Mouse (Mus musculus): ENCODE results near the gene Id4. TPM values are rescaled to one million over a fixed set of nuclear protein-coding genes. Genes with fewer than 3 reads are reported as not detected.
A peak's percentile ranks its signal among the peaks of the same experiment; 100 is the strongest.

Gene Id4
- polyA plus RNA-seq (2012; rRNA removed): 2.2 and 2.4 TPM in 2 replicates

DNA sequence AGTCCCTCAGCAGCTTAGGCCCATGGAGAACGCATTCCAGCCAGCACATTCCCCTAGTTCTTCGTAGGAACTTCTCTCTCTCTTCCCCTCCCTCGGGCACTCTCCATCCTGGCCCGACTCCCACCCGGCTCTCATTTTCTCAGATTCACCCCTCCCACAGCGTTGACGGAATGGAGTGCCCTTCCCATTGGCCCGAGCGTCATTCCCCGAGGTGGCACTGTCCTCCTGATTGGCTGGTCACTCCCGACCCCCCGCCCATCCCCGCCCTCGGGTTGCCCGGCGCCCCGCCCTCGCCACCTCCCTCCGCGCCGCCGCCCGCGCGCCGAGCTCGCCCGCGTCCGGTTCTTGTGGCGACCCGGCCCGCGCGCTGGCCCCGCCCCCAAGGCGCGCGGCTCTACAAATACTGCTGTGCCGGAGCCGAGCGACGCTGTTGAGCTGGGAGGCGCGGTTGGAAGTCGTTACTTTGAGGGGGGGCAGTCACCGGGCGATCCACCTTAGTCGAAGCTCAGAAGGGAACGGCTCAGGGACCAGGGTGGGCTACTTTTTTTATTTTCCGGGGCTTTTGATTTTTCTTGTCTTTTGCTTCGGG lies at the start of gene Id4:
Gene Id4, plus strand, starts transcription at position 539 of the 589 bp plus-strand sequence.
- no peaks in the 10 kb centered on the region for H3K36me3 ChIP-seq (ENCODE audit: control insufficient read depth, insufficient read depth, low read length)
- peaks cover 9% of the 10 kb centered on the region; the same call in 1 of the 2 replicates for H3K27me3 ChIP-seq (ENCODE audit: control insufficient read depth, insufficient read depth, low read length)
- no peaks in the 10 kb centered on the region for H3K4me1 ChIP-seq (replicated peaks; ENCODE audit: control insufficient read depth, insufficient read depth, low read length)
- peak within 1 kb of the TSS; percentile 30 for H3K4me3 ChIP-seq (ENCODE audit: control insufficient read depth, insufficient read depth, low read length)
- no peak for TF ChIP-seq POLR2A (IDR thresholded peaks at IDR 0.05; ENCODE audit: control insufficient read depth, extremely low read depth, insufficient read depth, low read length, poor library complexity)
- TF ChIP-seq CTCF (IDR thresholded peaks at IDR 0.05; ENCODE audit: borderline replicate concordance, control insufficient read depth, extremely low read depth, insufficient read depth, low read length, poor library complexity): no peak
- H3K27ac ChIP-seq (ENCODE audit: control insufficient read depth, insufficient read depth, low read length): no peak within 1 kb of the TSS
- DNase-seq: no peak
- 4% methylated on average over 52 of the region's 52 CpGs for WGBS

DNA sequence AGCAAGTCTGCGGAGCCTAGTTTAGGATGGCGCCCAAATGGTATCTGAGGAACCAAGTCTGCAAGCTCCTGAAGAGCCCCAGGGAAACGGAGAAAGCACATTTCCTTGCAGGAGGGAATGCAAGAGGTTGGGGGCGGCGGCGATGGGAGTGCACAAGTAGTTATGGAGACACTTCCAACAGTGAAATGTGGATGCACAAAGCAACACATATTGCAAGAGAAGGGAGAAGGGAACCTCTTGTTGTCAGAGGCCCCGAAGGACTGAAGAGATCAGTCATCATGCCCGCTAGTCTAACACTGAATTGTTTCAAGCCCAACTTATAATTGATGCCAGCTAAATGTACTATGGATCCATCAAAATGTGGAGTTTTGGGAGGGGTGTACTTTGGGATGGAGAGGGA lies 33.9 kb upstream of the Id4 start:
- no peak for DNase-seq
- WGBS: 51% methylated on average over 8 of the region's 8 CpGs
- Histone ChIP-seq H3K4me1 (replicated peaks; ENCODE audit: control insufficient read depth, insufficient read depth, low read length) (0 out of 2 replicates have a peak, but pooled peaks cover 3% of the 10 kb centered on the region), H3K36me3 (ENCODE audit: control insufficient read depth, insufficient read depth, low read length) (no peaks in the 10 kb centered on the region), H3K4me3 (ENCODE audit: control insufficient read depth, insufficient read depth, low read length) (no peak overlapping the region), H3K27me3 (ENCODE audit: control insufficient read depth, insufficient read depth, low read length) (no peaks in the 10 kb centered on the region), H3K27ac (ENCODE audit: control insufficient read depth, insufficient read depth, low read length) (no peak overlapping the region)
- TF ChIP-seq POLR2A (IDR thresholded peaks at IDR 0.05; ENCODE audit: control insufficient read depth, extremely low read depth, insufficient read depth, low read length, poor library complexity) (no peak), CTCF (IDR thresholded peaks at IDR 0.05; ENCODE audit: borderline replicate concordance, control insufficient read depth, extremely low read depth, insufficient read depth, low read length, poor library complexity) (no peak)

GRCm38 (mm10) chr13:48227712-48228111 lies 33.3 kb upstream of the Id4 start:
- no peak overlapping the region for H3K27ac ChIP-seq (ENCODE audit: control insufficient read depth, insufficient read depth, low read length)
- no peaks in the 10 kb centered on the region for H3K36me3 ChIP-seq (ENCODE audit: control insufficient read depth, insufficient read depth, low read length)
- TF ChIP-seq POLR2A (IDR thresholded peaks at IDR 0.05; ENCODE audit: control insufficient read depth, extremely low read depth, insufficient read depth, low read length, poor library complexity) (no peak), CTCF (IDR thresholded peaks at IDR 0.05; ENCODE audit: borderline replicate concordance, control insufficient read depth, extremely low read depth, insufficient read depth, low read length, poor library complexity) (no peak)
- DNase-seq: peak; percentile 33
- 0 out of 2 replicates have a peak overlapping the region, but pooled peaks have one; percentile 2 for H3K4me3 ChIP-seq (ENCODE audit: control insufficient read depth, insufficient read depth, low read length)
- 0 out of 2 replicates have a peak, but pooled peaks cover 3% of the 10 kb centered on the region for H3K4me1 ChIP-seq (replicated peaks; ENCODE audit: control insufficient read depth, insufficient read depth, low read length)
- H3K27me3 ChIP-seq (ENCODE audit: control insufficient read depth, insufficient read depth, low read length): no peaks in the 10 kb centered on the region
- 4% methylated on average over 38 of the region's 38 CpGs for WGBS

DNA sequence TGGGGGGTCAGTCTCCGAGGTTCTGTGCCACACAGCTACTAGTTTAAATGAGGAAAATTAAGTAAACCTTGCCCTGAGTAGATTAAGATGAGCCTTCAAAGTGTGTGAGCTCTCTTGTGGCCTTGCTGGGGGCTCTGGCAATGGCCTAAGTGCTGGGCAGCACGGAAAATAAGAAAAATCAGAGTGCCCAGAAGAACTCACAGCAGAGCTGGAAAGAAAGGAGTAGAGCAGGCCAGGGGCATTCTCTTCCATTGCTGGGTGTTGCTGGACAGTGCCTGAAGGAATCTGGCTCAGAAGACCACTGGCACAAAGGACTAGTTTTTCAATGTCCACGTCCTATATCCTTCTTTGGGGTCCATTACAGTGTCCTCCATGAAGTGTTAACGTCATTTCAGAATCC lies 32.9 kb upstream of the Id4 start:
- no peak for TF ChIP-seq POLR2A (IDR thresholded peaks at IDR 0.05; ENCODE audit: control insufficient read depth, extremely low read depth, insufficient read depth, low read length, poor library complexity)
- no peak for TF ChIP-seq CTCF (IDR thresholded peaks at IDR 0.05; ENCODE audit: borderline replicate concordance, control insufficient read depth, extremely low read depth, insufficient read depth, low read length, poor library complexity)
- Histone ChIP-seq H3K4me3 (ENCODE audit: control insufficient read depth, insufficient read depth, low read length) (no peak overlapping the region), H3K36me3 (ENCODE audit: control insufficient read depth, insufficient read depth, low read length) (no peaks in the 10 kb centered on the region), H3K27me3 (ENCODE audit: control insufficient read depth, insufficient read depth, low read length) (no peaks in the 10 kb centered on the region), H3K4me1 (replicated peaks; ENCODE audit: control insufficient read depth, insufficient read depth, low read length) (0 out of 2 replicates have a peak, but pooled peaks cover 3% of the 10 kb centered on the region), H3K27ac (ENCODE audit: control insufficient read depth, insufficient read depth, low read length) (no peak overlapping the region)
- WGBS: 43% methylated on average over 4 of the region's 4 CpGs
- DNase-seq: no peak

DNA sequence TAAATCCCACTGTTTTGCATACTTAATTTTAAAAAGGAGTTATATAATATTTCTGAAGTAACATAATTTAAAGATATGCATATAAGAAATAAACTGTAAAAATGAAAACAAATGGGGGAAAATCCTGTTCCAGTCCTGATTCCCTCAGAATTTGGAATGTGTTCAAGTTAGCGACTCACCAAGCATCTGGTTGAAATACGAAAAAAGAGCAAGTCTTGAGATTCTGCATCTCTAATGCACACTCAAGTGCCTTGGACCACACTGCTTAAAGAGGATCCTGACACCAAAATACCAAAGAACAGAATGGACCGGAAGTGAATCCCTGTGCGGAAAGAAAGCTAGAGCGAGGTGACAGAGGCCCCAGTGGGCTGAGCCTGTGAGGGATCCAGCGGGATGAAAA lies 30.0 kb upstream of the Id4 start:
- Histone ChIP-seq H3K27ac (ENCODE audit: control insufficient read depth, insufficient read depth, low read length) (no peak overlapping the region), H3K36me3 (ENCODE audit: control insufficient read depth, insufficient read depth, low read length) (no peaks in the 10 kb centered on the region), H3K27me3 (ENCODE audit: control insufficient read depth, insufficient read depth, low read length) (no peaks in the 10 kb centered on the region), H3K4me3 (ENCODE audit: control insufficient read depth, insufficient read depth, low read length) (no peak overlapping the region), H3K4me1 (replicated peaks; ENCODE audit: control insufficient read depth, insufficient read depth, low read length) (0 out of 2 replicates have a peak, but pooled peaks cover 3% of the 10 kb centered on the region)
- 86% methylated on average over 6 of the region's 6 CpGs for WGBS
- no peak for TF ChIP-seq CTCF (IDR thresholded peaks at IDR 0.05; ENCODE audit: borderline replicate concordance, control insufficient read depth, extremely low read depth, insufficient read depth, low read length, poor library complexity)
- TF ChIP-seq POLR2A (IDR thresholded peaks at IDR 0.05; ENCODE audit: control insufficient read depth, extremely low read depth, insufficient read depth, low read length, poor library complexity): no peak
- DNase-seq: no peak

- no peaks in the 10 kb centered on the region for H3K36me3 ChIP-seq (ENCODE audit: control insufficient read depth, insufficient read depth, low read length)
- WGBS: 77% methylated on average over 4 of the region's 4 CpGs
- TF ChIP-seq POLR2A (IDR thresholded peaks at IDR 0.05; ENCODE audit: control insufficient read depth, extremely low read depth, insufficient read depth, low read length, poor library complexity) (no peak), CTCF (IDR thresholded peaks at IDR 0.05; ENCODE audit: borderline replicate concordance, control insufficient read depth, extremely low read depth, insufficient read depth, low read length, poor library complexity) (no peak)
- no peak for DNase-seq
- no peak overlapping the region for H3K27ac ChIP-seq (ENCODE audit: control insufficient read depth, insufficient read depth, low read length)
- no peaks in the 10 kb centered on the region for H3K4me1 ChIP-seq (replicated peaks; ENCODE audit: control insufficient read depth, insufficient read depth, low read length)
- no peak overlapping the region for H3K4me3 ChIP-seq (ENCODE audit: control insufficient read depth, insufficient read depth, low read length)
- no peaks in the 10 kb centered on the region for H3K27me3 ChIP-seq (ENCODE audit: control insufficient read depth, insufficient read depth, low read length)
These were observed 24.6 kb upstream of the Id4 start for GRCm38 (mm10) chr13:48236436-48236835.
